Mouse (Mus musculus): ENCODE measurements around the gene Mapk1ip1l.

- no peak for TF ChIP-seq CTCF (IDR thresholded peaks at IDR 0.05; ENCODE audit: low read depth)
- no peak for TF ChIP-seq EP300 (IDR thresholded peaks at IDR 0.05; ENCODE audit: low read depth)
Measured at GRCm38 (mm10) chr14:47361418-47361817, 63.4 kb downstream of the Mapk1ip1l start.

Measured in liver, embryonic 14.5 days (tissue).